Mouse (Mus musculus): Measurements from ENCODE around the gene Hoxb8.

- TF ChIP-seq MAX (IDR thresholded peaks at IDR 0.05; ENCODE audit: low read depth) (no peak), POLR2A (IDR thresholded peaks at IDR 0.05; ENCODE audit: insufficient read length, low read depth) (no peak), TCF3 (IDR thresholded peaks at IDR 0.05; ENCODE audit: insufficient read length, low read depth) (no peak), CEBPB (IDR thresholded peaks at IDR 0.05; ENCODE audit: insufficient read depth, poor library complexity, severe bottlenecking) (0 out of 2 replicates have a peak, but pooled peaks have one; percentile 12), MYOD1 (IDR thresholded peaks at IDR 0.05; ENCODE audit: control insufficient read depth in 1 of 3, insufficient read length in 2 of 3, low read depth in 2 of 3) (no peak), USF1 (IDR thresholded peaks at IDR 0.05; ENCODE audit: low read depth) (no peak), POLR2AphosphoS2 (IDR thresholded peaks at IDR 0.05; ENCODE audit: insufficient read length, low read depth) (no peak), E2F4 (IDR thresholded peaks at IDR 0.05; ENCODE audit: insufficient read depth) (no peak), MYOG (IDR thresholded peaks at IDR 0.05; ENCODE audit: control insufficient read depth in 1 of 3, insufficient read depth in 1 of 3, insufficient read length in 2 of 3, low read depth in 2 of 3) (no peak), REST (IDR thresholded peaks at IDR 0.05; ENCODE audit: insufficient read depth, insufficient read length) (no peak)
These were observed 10.6 kb upstream of the Hoxb8 start, which contains the start of gene Hoxb9 for GRCm38 (mm10) chr11:96270996-96271540.
